Mouse (Mus musculus) gastrocnemius, postnatal 4 days (tissue): ENCODE measurements around the gene Olfr1045. TPM values are rescaled to one million over a fixed set of nuclear protein-coding genes. Genes with fewer than 3 reads are reported as not detected.
"Not testable (repeated sequence)": the region's sequence is repeated elsewhere in the genome, so short reads cannot be mapped to it uniquely, and the experiment has no call there.

Experiments
- DNase-seq, 2 experiments: peaks; one replicate each; pipeline ENCODE4 v3.0.0; 2021 to 2022; ENCODE audit warnings: low spot score in 2 of 2, mixed read lengths in 2 of 2
- long read RNA-seq, 2 experiments: library from polyadenylated mRNA; stranded (forward); transcript quantifications; one replicate each; pipeline ENCODE4 v2.0.0; 2021
- total RNA-seq, 2 experiments: library from RNA; stranded (reverse); gene quantifications; 2 replicates each; pipeline ENCODE4 v1.2.3; 2021

The Olfr1045 gene
- total RNA-seq: not detected
- long read RNA-seq, experiment 1: 0 reads
- long read RNA-seq, experiment 2: 0 reads

GRCm38 (mm10) chr2:86202909-86203308, at the start of gene Olfr1045:
Gene Olfr1045 (minus strand): TSS chr2:86203009.
- no peak for DNase-seq

- DNase-seq: no peak
These were observed 37.4 kb upstream of the Olfr1045 start, which contains the start of gene Olfr1048 for GRCm38 (mm10) chr2:86240189-86240588. Gene Olfr1048 (minus strand): TSS chr2:86240289.

GRCm38 (mm10) chr2:86231301-86231700, 28.5 kb upstream of the Olfr1045 start, which contains the start of gene Olfr1047:
Gene Olfr1047 (minus strand): TSS chr2:86231401.
- no peak for DNase-seq

GRCm38 (mm10) chr2:86219214-86219613, 16.4 kb upstream of the Olfr1045 start, which contains the start of gene Olfr1046:
Gene Olfr1046 (minus strand): TSS chr2:86219314.
- no peak for DNase-seq

- no peak for DNase-seq
These were observed 6.9 kb downstream of the Olfr1045 start for GRCm38 (mm10) chr2:86195863-86196262.

GRCm38 (mm10) chr2:86185583-86185982, 17.2 kb downstream of the Olfr1045 start, which contains the start of gene Olfr52:
Gene Olfr52 (minus strand): TSS chr2:86185683.
- DNase-seq: no peak

- DNase-seq: no peak
These were observed 22.9 kb downstream of the Olfr1045 start for GRCm38 (mm10) chr2:86179950-86180349.

- DNase-seq: no peak
These were observed 25.1 kb downstream of the Olfr1045 start, which contains the start of gene Olfr1044 for GRCm38 (mm10) chr2:86177720-86178119. Gene Olfr1044 (minus strand): TSS chr2:86177820.

GRCm38 (mm10) chr2:86175422-86175821, 27.4 kb downstream of the Olfr1045 start:
- not testable (repeated sequence) for DNase-seq

GRCm38 (mm10) chr2:86167422-86167821, 35.4 kb downstream of the Olfr1045 start, which contains the start of gene Olfr1043:
Gene Olfr1043 (minus strand): TSS chr2:86167522.
- no peak for DNase-seq

- no peak for DNase-seq
These were observed 41.1 kb downstream of the Olfr1045 start, which contains the start of gene Olfr1042 for GRCm38 (mm10) chr2:86161738-86162137. Gene Olfr1042 (minus strand): TSS chr2:86161838.

- DNase-seq: no peak
These were observed 56.2 kb downstream of the Olfr1045 start, which contains the start of gene Olfr1040 for GRCm38 (mm10) chr2:86146632-86147031. Gene Olfr1040 (minus strand): TSS chr2:86146732.

Other genes starting within 250 kb of the Olfr1045 start
- gene Olfr1029, start 229.1 kb downstream of the Olfr1045 start, total RNA-seq: not detected
- gene Olfr1030, start 223.7 kb downstream of the Olfr1045 start, total RNA-seq: not detected
- gene Olfr1031, start 212.7 kb downstream of the Olfr1045 start, total RNA-seq: not detected
- gene Olfr1032, start 197.5 kb downstream of the Olfr1045 start, total RNA-seq: not detected
- under 1 TPM; 0.08 to 0.10 TPM for gene Olfr1033, start 182.4 kb downstream of the Olfr1045 start, total RNA-seq
- gene Olfr1034, start 157.1 kb downstream of the Olfr1045 start, total RNA-seq: not detected
- not detected for gene Olfr1036, start 129.0 kb downstream of the Olfr1045 start, total RNA-seq
- gene Olfr1037, start 115.6 kb downstream of the Olfr1045 start, total RNA-seq: not detected
- not detected for gene Olfr1039, start 67.1 kb downstream of the Olfr1045 start, total RNA-seq
- not detected for gene Olfr1040, start 56.3 kb downstream of the Olfr1045 start, total RNA-seq
- gene Olfr1042, start 41.2 kb downstream of the Olfr1045 start, total RNA-seq: not detected
- gene Olfr1043, start 35.5 kb downstream of the Olfr1045 start, total RNA-seq: not detected
- gene Olfr1044, start 25.2 kb downstream of the Olfr1045 start, total RNA-seq: not detected
- not detected for gene Olfr52, start 17.3 kb downstream of the Olfr1045 start, total RNA-seq
- not detected for gene Olfr1046, start 16.3 kb upstream of the Olfr1045 start, total RNA-seq
- not detected for gene Olfr1047, start 28.4 kb upstream of the Olfr1045 start, total RNA-seq
- not detected for gene Olfr1048, start 37.3 kb upstream of the Olfr1045 start, total RNA-seq
- not detected for gene Olfr1049, start 55.3 kb upstream of the Olfr1045 start, total RNA-seq
- not detected for gene Olfr1051, start 76.1 kb upstream of the Olfr1045 start, total RNA-seq
- not detected for gene Olfr1052, start 89.4 kb upstream of the Olfr1045 start, total RNA-seq
- not detected for gene Olfr1053, start 112.3 kb upstream of the Olfr1045 start, total RNA-seq
- not detected for gene Olfr1054, start 132.4 kb upstream of the Olfr1045 start, total RNA-seq
- not detected for gene Olfr1055, start 147.3 kb upstream of the Olfr1045 start, total RNA-seq
- gene Olfr1056, start 159.5 kb upstream of the Olfr1045 start, total RNA-seq: not detected
- gene Olfr1057, start 175.4 kb upstream of the Olfr1045 start, total RNA-seq: not detected
- gene Olfr1058, start 185.6 kb upstream of the Olfr1045 start, total RNA-seq: not detected
- not detected for gene Olfr1061, start 211.0 kb upstream of the Olfr1045 start, total RNA-seq
- not detected for gene Olfr1062, start 223.7 kb upstream of the Olfr1045 start, total RNA-seq
- gene Olfr1065, start 247.6 kb upstream of the Olfr1045 start, total RNA-seq: not detected